Mouse (Mus musculus): ENCODE results near the gene Smim11.

Gene Smim11

GRCm38 (mm10) chr16:92320361-92320760, 19.3 kb downstream of the Smim11 start:
- no peak for DNase-seq (ENCODE audit: low spot score)

GRCm38 (mm10) chr16:92321341-92321740, 20.3 kb downstream of the Smim11 start, which contains the start of gene Fam243:
Fam243 (minus strand) TSS chr16:92321441.
- DNase-seq (ENCODE audit: low spot score) = no peak

GRCm38 (mm10) chr16:92324309-92325061, 23.4 kb downstream of the Smim11 start:
- no peak for DNase-seq (ENCODE audit: low spot score)

GRCm38 (mm10) chr16:92325062-92325406, 23.9 kb downstream of the Smim11 start:
- no peak for DNase-seq (ENCODE audit: low spot score)

- no peak for DNase-seq (ENCODE audit: low spot score)
Observed at GRCm38 (mm10) chr16:92327911-92328310, 26.8 kb downstream of the Smim11 start.

GRCm38 (mm10) chr16:92330966-92331365, 29.9 kb downstream of the Smim11 start:
- no peak for DNase-seq (ENCODE audit: low spot score)

GRCm38 (mm10) chr16:92334600-92334999, 33.5 kb downstream of the Smim11 start:
- no peak for DNase-seq (ENCODE audit: low spot score)

GRCm38 (mm10) chr16:92336280-92336679, 35.2 kb downstream of the Smim11 start:
- peak; percentile 60 for DNase-seq (ENCODE audit: low spot score)

GRCm38 (mm10) chr16:92340612-92341511, 39.8 kb downstream of the Smim11 start:
- DNase-seq (ENCODE audit: low spot score) = peak; percentile 66

- DNase-seq (ENCODE audit: low spot score) = peak; percentile 53
Observed at GRCm38 (mm10) chr16:92345177-92345576, 44.1 kb downstream of the Smim11 start.

GRCm38 (mm10) chr16:92346297-92346916, 45.3 kb downstream of the Smim11 start:
- DNase-seq (ENCODE audit: low spot score) = peak; percentile 67

GRCm38 (mm10) chr16:92348941-92349340, 47.9 kb downstream of the Smim11 start:
- no peak for DNase-seq (ENCODE audit: low spot score)

GRCm38 (mm10) chr16:92353295-92353694, 52.2 kb downstream of the Smim11 start:
- DNase-seq (ENCODE audit: low spot score) = no peak

GRCm38 (mm10) chr16:92353897-92354296, 52.8 kb downstream of the Smim11 start:
- no peak for DNase-seq (ENCODE audit: low spot score)

- DNase-seq (ENCODE audit: low spot score) = no peak
Observed at GRCm38 (mm10) chr16:92355366-92355765, 54.3 kb downstream of the Smim11 start.

GRCm38 (mm10) chr16:92355982-92356381, 54.9 kb downstream of the Smim11 start:
- DNase-seq (ENCODE audit: low spot score) = no peak

GRCm38 (mm10) chr16:92357023-92357422, 55.9 kb downstream of the Smim11 start:
- no peak for DNase-seq (ENCODE audit: low spot score)

- no peak for DNase-seq (ENCODE audit: low spot score)
Observed at GRCm38 (mm10) chr16:92357566-92357965, 56.5 kb downstream of the Smim11 start.

- no peak for DNase-seq (ENCODE audit: low spot score)
Observed at GRCm38 (mm10) chr16:92358734-92359133, 57.6 kb downstream of the Smim11 start.

- no peak for DNase-seq (ENCODE audit: low spot score)
Observed at GRCm38 (mm10) chr16:92359229-92359628, 58.1 kb downstream of the Smim11 start, which contains the start of gene Kcne1. Kcne1 (minus strand) TSS chr16:92359468.

- no peak for DNase-seq (ENCODE audit: low spot score)
Observed at GRCm38 (mm10) chr16:92360711-92361110, 59.6 kb downstream of the Smim11 start.
